Mouse (Mus musculus) brain, adult 2 months (tissue): ENCODE data around the gene Shc4.

Experiments used
- DNase-seq: peaks from one replicate; pipeline ENCODE4 v3.0.0; 2011; ENCODE audit warnings: low read depth, low spot score

Gene Shc4

DNA sequence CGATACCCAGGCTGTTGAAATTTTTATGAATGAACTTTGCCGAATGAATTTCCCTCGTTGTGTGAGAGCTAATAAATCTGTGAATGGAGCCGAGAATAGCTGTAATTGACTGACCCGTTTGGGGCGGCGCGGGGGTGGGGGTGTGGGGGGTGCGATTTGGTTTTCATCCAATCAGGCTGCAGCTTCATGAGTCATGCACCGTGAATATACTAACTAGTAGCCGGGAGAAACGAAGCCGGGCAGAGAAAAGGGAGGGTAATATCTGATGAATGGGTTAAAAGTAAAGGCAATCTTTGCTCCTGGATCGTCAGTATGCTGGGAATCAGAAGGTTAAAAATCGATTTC is at the start of gene Shc4:
Gene Shc4 (minus strand): TSS at position 63 of the 345 bp plus-strand sequence.
- DNase-seq = peak; percentile 75

DNA sequence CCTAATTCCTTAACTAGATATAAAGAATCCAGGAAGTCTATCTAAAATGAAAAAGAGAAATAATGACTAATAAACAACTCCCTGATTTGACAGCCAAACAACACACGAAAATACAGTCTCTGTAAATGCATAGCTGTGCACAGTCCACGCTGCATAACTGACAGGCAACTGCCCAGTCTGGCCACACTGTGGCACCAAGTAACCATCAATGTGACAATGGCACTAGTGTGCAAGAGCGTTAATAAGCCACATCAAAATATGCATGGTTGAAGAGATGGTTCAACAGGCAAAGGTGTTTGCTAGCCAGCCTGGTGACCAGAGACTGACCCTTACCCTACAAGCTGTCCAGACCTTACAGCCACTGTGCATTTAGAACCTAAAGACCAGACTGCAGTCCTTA is 41.1 kb upstream of the Shc4 start:
- DNase-seq = peak; percentile 58

DNA sequence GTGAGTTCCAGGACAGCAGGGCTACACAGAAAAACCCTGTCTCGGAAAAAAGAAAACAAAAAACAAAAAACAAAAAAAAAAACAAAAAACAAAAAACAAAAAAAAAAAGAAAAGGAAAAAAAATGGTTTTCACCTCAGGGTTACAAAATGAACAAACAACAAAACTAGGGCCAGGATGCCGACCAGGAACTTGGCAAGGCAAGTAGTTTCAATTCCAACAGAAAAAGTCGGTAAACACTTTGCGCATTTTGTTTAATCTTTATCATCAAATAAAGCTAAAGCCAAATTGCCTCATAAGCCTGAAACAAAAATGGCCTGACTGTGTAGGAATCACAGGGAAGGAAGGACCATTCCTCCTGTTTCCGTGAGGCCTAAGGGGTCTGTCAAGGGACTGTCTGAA is 40.6 kb upstream of the Shc4 start:
- DNase-seq = no peak

DNA sequence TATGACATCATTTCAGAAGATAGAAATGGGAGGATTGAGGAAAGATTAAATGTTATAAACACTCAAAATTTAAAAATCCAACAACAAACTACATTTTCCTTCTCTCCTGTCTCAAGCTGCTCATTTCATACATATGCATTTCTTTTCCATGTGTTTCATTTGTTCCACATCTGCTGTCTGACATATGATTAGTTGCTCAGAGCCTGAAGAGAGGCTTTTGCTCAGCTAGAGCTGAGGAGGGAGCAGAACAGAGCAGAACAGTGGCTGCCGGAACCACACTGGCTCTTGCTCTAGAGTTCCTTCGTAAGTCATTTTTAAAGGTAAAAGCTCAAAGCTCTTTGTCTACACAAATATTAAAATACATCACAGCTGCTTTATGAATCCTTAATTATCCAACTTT is 25.4 kb upstream of the Shc4 start:
- peak; percentile 31 for DNase-seq

DNA sequence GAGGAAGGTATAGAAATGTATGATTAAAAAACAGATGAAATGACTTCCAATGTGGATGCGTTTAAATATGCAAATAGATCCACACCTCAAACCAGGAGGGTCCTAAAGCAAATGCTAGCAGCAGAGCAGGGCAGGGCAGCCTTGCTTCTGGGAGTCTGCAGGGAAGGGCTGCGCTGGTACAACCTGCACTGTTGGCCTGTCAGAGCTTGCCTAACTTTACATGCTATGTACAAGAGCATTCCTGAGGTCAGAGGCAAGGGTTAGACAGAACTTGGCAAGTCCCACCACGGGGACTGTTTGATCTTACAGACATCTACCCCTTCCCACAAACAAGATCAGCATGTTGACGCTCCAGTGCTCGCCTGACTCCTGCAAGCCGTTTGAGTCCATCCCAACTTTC is 15.4 kb upstream of the Shc4 start:
- DNase-seq = no peak

DNA sequence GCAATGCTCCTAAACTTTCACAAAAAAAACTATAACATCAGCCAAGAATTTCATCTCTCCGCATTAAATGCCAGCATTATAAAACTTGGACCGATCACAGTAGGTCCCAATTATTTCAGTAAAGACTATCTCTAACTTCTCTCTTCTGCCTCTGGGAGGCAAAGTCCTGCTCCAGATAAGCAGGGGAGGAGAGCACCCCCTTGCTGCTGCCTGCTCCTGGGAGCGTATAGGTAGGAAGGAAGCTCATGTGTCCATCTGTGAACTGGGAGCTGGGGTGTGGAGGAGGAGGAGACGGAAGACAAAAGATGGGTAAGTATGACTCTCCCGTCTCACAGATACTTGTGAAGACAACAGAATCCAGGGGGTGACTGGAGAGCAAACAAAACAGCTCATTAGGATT is 14.8 kb upstream of the Shc4 start:
- no peak for DNase-seq

DNA sequence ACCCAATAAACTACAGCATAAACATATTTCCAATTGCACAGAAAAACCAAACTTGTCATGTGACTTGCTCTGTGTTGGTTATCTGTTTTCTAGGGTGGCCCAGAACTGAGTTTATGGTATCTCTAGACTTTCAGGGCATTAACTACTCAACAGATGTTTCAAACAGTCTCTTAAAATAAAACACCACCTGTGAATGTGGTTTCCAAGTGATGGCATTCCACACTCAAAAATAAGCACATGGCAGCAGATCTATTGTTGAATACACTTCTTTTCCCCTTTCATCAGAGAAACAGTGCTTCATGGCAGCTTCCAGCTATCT is 12.0 kb upstream of the Shc4 start:
- DNase-seq = no peak

DNA sequence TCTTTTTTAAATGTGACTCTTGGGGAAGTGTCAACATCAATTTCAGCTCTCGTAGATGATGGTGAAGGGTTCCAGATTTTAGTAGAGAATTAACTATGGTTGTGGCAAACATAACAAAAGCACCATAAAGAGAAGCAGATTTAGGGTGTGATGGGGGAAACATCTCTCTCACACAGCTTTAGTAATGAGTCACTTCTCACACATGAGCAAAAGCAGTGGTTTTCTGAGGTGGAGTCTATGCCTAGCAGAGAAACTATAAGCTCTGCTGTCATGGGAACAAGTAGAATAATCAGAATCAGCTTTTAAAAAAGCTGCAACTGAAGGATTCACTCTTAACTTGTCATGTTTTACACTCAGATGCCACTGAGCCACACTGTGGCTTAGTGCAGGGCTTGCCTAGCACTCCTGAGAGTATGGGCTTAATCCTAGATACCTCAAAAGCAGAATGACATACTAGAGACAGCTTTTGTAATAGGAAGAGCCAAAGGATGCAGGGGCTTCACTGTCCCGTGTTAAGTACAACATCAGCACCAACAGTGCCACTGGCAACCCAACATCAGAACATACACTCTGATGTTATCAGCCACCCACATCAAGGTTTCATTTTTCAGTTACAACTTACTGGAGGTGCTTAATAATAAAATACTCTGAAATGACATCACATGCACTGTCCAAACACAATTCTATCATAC is 11.5 kb upstream of the Shc4 start:
- peak; percentile 65 for DNase-seq

DNA sequence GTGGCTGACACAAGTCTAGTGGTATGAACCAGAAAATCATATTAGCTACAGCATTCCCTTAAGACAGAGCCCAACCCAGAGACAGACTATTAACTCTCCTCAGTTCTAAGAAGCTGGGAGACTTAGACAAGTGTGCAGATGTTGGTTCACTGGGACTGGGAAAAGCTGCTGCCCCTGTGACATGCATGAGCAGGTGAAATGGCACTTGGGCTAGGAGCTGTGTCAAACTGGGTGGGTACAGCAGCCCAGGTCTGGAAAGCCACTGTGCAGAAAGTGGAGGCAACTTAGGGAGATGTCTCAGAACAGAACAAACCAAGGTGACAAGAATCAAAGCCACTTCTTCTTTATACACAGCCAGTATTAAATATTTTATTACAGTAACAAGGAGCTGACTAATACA is 10.8 kb upstream of the Shc4 start:
- no peak for DNase-seq

DNA sequence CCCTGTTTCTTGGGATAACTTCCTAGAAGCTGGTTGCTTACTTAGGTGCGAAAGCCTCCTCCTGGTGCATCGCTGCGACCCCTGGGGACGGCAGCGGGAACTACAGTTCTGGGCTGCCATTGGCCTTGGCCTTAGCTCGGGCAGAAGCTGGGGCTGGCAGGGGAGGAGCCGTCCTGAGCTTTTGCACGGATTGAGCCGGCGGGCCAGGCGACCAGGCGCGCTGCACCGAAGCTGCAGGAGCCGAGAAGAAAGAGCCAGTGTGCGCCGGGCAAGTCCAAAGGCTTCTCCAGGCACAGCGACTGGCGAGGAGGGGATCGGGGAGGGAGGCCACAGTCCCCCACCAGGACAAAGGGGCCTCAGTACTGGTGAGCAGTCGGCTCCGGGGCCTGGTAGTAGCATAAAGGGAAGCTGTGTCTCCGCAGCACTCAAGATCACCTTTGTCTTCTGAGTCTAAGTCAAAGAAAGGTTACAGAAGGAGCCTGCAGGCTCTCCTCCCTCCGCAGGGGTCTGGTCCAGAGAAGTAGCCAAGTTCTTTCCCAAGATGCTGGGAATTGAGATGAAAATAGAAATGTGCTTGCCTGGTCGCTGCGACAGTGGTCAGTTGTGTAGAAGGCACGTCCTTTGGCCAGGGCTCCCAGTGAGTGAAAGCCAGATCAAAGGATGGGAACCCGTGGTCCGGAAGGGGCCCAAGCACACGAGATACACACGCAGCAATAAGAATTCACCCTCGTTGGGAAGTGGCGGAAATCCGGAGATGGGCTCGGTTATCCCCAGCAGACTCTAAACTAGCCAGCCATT is 8.0 kb upstream of the Shc4 start:
- peak; percentile 97 for DNase-seq

DNA sequence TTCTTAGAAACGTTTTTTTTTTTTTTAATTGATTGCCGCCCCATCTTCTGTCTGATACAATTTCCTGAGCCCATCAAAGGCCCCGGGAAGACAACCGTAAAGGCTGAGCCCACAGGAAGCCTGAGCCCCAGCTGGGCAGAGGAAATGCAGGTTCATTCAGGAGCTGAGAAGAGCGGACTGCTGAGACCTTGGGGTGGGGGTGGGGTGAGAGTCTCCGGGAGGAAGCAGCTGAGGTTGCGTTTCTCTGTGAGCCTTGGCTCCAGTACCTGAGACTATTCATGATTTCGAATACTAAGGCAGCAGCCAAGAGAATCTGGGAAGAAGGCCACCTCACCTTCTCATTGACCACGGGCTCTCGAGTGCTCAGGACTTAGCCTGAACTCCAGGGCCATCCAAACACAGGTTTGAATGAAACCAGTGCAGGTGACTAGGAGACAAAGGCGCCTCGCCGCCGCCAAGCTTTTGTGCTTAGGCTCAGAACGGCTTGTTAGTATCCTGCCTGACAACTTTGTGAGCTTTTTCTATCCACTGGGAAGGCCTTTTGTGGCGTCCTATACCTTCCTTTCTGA is 682 bp upstream of the Shc4 start:
- DNase-seq = peak; percentile 62

DNA sequence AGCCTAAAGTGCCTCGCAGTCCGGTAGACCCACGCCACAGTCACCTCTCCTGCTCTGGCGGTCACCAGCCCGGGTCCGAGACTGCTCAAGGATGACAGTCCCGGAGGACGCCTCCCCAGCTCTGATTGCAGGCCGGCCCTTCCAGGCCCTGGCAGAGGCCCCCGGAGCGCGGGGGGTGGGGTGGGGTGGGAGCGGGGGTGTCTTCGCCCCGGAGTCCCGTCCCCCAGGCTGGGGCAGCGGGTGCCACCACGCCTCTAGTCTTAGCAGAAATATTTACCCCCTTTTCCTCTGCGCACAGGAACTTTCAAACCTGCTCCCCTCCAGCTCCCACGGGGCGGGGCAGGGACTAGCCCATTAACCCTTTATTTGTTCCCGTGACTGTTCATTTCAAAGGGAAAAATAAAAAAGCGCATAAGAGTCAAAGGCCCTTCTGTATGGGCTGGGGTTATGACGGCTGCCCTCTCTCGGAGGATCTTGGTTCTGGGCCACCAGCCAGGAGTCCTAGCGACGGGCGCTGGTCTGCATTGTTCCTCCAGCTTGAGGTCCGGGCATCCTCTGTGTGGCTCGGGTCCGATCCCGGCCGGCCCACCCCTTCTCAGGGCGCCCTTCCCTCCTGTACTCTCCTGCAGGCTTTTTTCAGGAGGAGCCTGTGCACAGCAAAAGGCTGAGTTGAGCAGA is 401 bp downstream of the Shc4 start:
- peak; percentile 79 for DNase-seq

DNA sequence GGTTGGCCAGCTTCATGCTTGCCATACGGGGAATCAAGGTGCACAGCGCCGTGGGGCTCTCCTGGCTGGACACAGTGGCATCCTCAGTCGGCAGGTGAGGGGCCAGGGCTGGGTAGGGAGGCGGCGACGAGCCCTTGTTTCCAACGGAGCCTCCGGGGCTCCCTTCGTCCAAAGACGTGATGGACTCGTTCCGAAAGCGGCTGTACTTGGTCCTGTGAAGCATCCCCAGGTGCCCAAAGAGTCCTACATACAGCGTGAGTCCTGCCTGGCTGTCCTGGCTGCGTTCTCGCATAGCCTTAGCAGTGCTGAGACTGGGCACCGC is 901 bp downstream of the Shc4 start:
- no peak for DNase-seq

DNA sequence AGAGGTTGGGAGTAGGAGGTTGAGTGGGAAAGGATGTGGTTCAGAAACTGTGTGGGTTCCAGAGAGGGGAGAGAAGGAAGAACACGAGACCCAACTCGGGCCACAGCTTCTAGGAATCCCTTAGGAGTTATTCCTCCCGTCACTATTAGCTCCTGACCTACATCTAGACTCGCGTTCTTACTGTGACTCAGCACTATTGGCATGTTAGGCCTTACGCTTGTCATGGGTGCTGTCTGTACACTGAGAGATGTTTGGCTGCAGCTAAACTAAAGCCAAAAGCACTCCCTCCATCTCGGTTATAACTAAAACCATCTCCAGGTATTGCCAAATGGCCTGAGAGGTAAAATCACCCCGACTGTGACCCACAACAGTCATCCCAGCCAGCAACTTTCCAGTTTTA is 7.3 kb downstream of the Shc4 start:
- no peak for DNase-seq

DNA sequence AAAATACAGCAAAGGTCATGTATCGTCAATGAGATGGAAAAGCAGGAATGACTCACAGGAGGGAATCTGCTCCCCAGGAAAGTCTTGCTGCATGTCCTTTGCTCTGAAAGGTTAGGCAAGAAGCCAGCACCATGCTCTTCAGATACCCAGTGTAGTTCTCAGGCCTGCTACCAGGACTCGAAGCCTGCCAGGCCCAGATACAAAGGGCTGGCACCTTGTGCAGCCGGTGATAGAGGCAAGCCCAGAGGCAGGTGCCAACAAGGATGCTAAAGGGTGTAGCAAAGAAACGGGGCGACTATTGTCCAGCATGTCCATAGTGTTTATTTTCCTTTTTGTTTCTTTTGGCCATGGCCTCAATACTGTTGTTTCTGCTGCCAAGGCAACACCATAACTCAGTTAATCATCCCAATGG is 17.4 kb downstream of the Shc4 start:
- DNase-seq = peak; percentile 57

DNA sequence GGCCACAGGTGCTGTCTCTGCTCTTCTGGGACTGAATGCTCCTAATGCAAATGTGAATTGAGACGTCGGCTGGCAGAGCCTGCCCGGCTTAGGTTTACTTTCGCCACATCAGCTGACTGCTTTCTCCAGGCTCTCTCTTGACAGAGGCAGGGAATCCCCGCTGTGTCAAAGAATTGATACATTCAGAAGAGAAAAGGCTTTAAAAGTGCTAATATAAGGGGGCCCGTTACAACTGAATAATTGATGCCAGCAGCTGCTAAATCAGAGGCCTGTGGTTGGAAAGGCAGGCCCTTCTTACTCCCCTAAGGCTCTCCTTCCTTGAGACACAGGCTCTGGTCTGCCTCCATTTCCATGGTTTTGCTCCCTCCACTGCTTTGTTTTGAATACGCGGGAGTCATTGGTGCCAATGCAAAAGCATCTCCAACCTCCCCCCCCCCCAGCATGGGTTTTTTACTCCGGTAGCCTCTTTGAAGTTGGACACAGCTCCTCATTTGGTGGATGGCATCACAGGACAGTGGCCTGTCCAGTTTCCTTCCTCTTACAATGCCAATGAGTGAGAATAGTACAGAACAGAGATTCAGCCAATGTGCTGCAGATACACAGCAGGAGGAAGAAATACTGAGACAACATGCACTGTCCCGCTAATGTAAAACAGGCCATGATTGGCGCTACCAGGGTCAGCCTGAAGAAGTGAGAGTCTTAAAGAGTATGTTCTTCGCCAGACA is 18.9 kb downstream of the Shc4 start:
- DNase-seq = no peak

DNA sequence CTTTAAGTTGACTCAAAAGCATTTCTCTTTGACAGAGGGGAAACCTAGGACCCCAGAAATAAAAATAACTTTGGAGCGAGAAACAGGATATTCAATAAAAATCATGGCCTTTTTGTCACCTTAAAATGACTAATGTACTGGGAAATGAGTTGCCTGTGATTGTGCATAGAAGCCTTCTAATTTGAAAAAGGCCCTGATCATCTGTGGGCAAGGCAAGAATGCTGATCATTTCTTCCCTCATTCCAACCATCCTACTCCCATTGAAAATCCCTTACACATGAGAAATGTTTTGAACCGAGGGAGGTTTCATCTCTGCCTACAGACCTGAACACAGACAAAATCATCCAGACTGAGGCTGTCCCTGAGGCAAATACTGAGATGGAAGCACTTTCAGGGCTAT is 21.1 kb downstream of the Shc4 start:
- DNase-seq = no peak

DNA sequence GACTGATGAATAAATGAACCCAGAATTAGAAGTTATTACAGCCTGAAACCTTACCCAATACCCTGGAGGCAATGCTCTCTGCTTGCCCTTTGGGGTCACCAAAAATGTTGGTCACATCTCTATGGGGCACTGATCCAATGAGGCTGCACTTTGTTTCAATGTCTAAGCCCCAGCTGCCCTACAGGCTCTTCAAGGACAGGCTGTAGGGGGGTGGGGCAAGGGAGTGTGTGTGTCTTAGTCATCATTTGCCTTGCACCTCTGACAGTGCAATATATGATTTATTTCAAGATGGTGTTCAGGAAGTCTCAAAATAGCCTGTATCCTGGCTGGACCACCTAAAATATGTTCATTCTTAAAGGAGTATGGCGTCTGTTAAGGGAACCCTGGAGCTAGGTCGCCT is 22.3 kb downstream of the Shc4 start:
- no peak for DNase-seq

DNA sequence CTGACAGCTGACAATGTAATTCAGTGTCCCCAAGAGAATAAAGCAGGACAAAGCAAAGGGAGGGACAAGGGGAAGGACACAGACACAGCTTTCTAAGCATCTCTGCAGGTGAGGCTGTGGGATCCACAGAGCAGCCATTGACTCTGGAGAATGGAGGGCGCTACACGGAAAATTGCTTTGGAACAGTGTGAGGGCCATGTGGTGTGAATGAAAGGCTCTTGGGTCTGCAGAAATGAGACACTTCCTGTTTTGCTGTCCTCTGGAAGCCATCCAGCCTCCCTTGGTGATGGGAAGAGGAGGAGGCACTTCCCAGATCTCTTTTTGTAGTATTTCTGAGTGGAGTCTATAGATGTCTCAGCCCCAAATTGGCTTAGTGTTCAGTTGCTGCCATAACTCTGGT is 27.7 kb downstream of the Shc4 start:
- DNase-seq = peak; percentile 49

DNA sequence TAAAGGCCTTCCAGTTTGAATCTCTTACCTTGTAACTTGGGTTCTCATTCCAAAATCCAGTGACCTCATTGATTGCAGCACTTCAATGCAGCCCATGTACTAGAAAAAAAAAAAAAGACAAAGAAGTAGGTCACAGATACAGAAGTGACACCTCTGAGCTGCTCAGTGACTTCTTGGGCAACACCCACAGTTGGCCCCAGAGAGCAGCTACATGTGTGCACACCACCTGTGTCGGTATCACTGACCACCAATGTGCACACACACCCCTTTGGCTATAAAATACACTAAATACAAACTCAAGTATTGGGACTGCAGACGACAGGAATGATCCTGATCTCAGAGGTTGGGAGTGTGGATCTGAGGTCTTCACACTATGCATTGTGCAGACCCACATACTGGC is 29.1 kb downstream of the Shc4 start:
- DNase-seq = no peak

DNA sequence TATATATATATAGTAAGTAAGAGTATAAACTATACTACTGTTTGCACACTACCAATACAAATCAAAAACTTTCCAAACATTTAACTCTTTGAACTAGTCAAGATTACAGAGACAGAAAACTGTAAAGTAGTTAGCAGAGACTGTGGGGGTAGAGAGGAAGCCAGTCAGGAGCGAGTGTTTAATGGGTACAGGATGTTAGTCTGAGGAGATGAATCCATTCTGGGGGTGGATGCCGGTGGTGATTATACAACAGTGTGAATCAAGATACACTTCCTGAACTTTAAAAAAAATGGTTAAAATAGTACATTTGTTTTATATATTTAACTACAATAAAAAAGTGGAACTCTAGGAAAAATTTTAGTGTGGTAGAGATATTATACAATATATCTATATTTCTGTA is 31.9 kb downstream of the Shc4 start:
- peak; percentile 73 for DNase-seq

DNA sequence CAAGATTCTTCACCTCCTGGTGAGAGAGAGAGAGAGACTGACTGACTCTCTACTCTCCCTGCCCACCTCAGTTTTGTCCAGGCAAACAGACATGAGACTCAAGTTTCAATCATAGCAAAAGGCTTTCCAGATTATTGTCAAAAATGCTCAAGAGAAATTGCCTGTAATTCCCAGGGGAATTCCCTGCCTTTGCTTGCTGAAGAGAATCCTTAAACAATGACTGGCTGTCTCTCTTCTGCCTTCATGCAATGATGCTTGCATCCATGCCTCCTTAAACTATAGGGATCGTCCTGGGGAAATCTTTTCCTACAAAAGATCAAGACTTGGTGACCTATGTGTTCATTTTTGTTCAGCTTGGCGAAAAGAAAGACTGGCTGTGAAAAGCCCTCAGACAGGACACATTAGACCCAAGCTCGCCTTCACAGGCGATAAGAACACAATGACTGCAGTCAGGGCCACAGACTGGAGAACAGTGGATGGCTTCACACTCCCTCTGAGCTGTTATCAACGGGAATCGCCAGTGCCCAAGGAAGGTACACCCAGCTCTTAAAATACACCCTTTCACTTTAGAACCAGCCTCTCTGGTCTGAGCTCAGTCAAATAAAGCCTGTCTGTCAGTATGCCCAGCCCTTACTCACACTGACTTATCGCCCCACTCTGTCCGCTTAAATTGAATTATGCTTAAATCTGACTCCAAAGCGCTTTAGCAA is 38.4 kb downstream of the Shc4 start:
- DNase-seq = no peak
